In genomic region chr1:43474535-43475409, GRCm38 (mm10) we compare ENCODE assay signal across 8 mouse cellular contexts. TPM values are rescaled to one million over a fixed set of nuclear protein-coding genes. Genes with fewer than 3 reads are reported as not detected.
DNase-seq lines count a peak whose midpoint lies in the region; ATAC-seq lines count a peak whose summit lies in the region.

No protein-coding gene starts in this region.

- peak; percentile 54 for ATAC-seq in CD4-positive, CD25-positive, alpha-beta regulatory T cell, adult 4 months
- ATAC-seq in heart, embryonic 13.5 days (ENCODE audit: extremely low read depth, insufficient number of reproducible peaks, low FRiP score, low TSS enrichment) = no peak
- ATAC-seq in megakaryocyte-erythroid progenitor cell, adult 5-6 weeks (replicated peaks; ENCODE audit: low FRiP score, low TSS enrichment, poor library complexity, severe bottlenecking) = peak; percentile 78

- H3K4me1 ChIP-seq in heart, embryonic 13.5 days = peaks cover 56% of the 10 kb centered on the region

- H3K9me3 ChIP-seq in heart, embryonic 13.5 days = no peaks in the 10 kb centered on the region

- no peaks in the 10 kb centered on the region for H3K27me3 ChIP-seq in heart, embryonic 13.5 days (replicated peaks)

- DNase-seq in 3134 (ENCODE audit: extremely low read depth, insufficient read length, low spot score) = peak; percentile 68
- DNase-seq in cerebellum, postnatal 10 days = peak; percentile 60 to 70
- DNase-seq in kidney, postnatal 10 days = peak; percentile 42
- no peak for DNase-seq in ovary, postnatal 10 days (ENCODE audit: low spot score)
- no peak for DNase-seq in spleen, postnatal 10 days (ENCODE audit: low spot score in 2 of 2)

- peak overlapping the region; percentile 5; the same call in 1 of the 2 replicates for H3K27ac ChIP-seq in heart, embryonic 13.5 days (replicated peaks)

- no peaks in the 10 kb centered on the region for H3K36me3 ChIP-seq in heart, embryonic 13.5 days

- no peak overlapping the region for H3K4me2 ChIP-seq in heart, embryonic 13.5 days

- no peak overlapping the region for H3K9ac ChIP-seq in heart, embryonic 13.5 days

- WGBS in heart, embryonic 13.5 days = 56% methylated on average over 6 of the region's 6 CpGs

- no peak overlapping the region for H3K4me3 ChIP-seq in heart, embryonic 13.5 days

RNA-seq across cellular contexts. Expression of gene Nck2, which starts 30.4 kb away (rescaled TPM):
- polyA plus RNA-seq in CD4-positive, CD25-positive, alpha-beta regulatory T cell, adult 4 months (2017; shearing (Covaris generic)) = 10 to 100 TPM; 16.0 to 22.3 TPM
- 24.2 and 24.8 TPM in 2 replicates for polyA plus RNA-seq in heart, embryonic 13.5 days (2015; fragmentation: Nextera tagmentation; extraction: Ambion mirVana)
- total RNA-seq in megakaryocyte-erythroid progenitor cell, adult 5-6 weeks (2014; fragmentation: Nextera tagmentation) = 19.5 and 26.8 TPM in 2 replicates
- 20.2 and 32.8 TPM in 2 replicates for total RNA-seq in megakaryocyte-erythroid progenitor cell, adult 5-6 weeks (2017)

Comparison
In these comparisons a context has a peak if more than half of its experiments do, and no peak if none do; other contexts are left out.
1. DNase-seq: peak in 3134 (single experiment), cerebellum, postnatal 10 days (2 of 2) and kidney, postnatal 10 days (single experiment); none in ovary, postnatal 10 days (single experiment) and spleen, postnatal 10 days (0 of 2).